Mouse (Mus musculus): Measurements from ENCODE around the gene Bet1l. TPM values are rescaled to one million over a fixed set of nuclear protein-coding genes. Genes with fewer than 3 reads are reported as not detected.

Gene Bet1l
- polyA plus RNA-seq, 1 experiment from 2014 or later = 33.3 TPM

Other genes starting within 250 kb of the Bet1l start
- gene Olfr61, start 228.6 kb downstream of the Bet1l start, polyA plus RNA-seq (2015; fragmentation: Nextera tagmentation; extraction: Ambion mirVana) = not detected in 2 replicates
- gene Olfr53, start 211.1 kb downstream of the Bet1l start, polyA plus RNA-seq (2015; fragmentation: Nextera tagmentation; extraction: Ambion mirVana) = not detected in 2 replicates
- gene Olfr539, start 197.6 kb downstream of the Bet1l start, polyA plus RNA-seq (2015; fragmentation: Nextera tagmentation; extraction: Ambion mirVana) = 0.03 TPM in 1 of 2 replicates, not detected in the other
- gene Olfr45, start 175.6 kb downstream of the Bet1l start, polyA plus RNA-seq (2015; fragmentation: Nextera tagmentation; extraction: Ambion mirVana) = not detected in 2 replicates
- not detected in 2 replicates for gene Olfr541, start 160.3 kb downstream of the Bet1l start, polyA plus RNA-seq (2015; fragmentation: Nextera tagmentation; extraction: Ambion mirVana)
- gene Cyp2e1, start 93.8 kb downstream of the Bet1l start, polyA plus RNA-seq (2015; fragmentation: Nextera tagmentation; extraction: Ambion mirVana) = not detected in 2 replicates
- 0.34 and 0.36 TPM in 2 replicates for gene Syce1, start 69.7 kb downstream of the Bet1l start, polyA plus RNA-seq (2015; fragmentation: Nextera tagmentation; extraction: Ambion mirVana)
- gene Zfp941, start 35.4 kb downstream of the Bet1l start, polyA plus RNA-seq (2015; fragmentation: Nextera tagmentation; extraction: Ambion mirVana) = 37.0 and 38.4 TPM in 2 replicates
- gene Urah, start 22.6 kb downstream of the Bet1l start, polyA plus RNA-seq (2015; fragmentation: Nextera tagmentation; extraction: Ambion mirVana) = not detected in 2 replicates
- gene Scgb1c1, start 12.0 kb downstream of the Bet1l start, polyA plus RNA-seq (2015; fragmentation: Nextera tagmentation; extraction: Ambion mirVana) = not detected in 2 replicates
- not detected in 2 replicates for gene Odf3, start 9.8 kb downstream of the Bet1l start, polyA plus RNA-seq (2015; fragmentation: Nextera tagmentation; extraction: Ambion mirVana)
- gene Gm45785, start 1.2 kb downstream of the Bet1l start, polyA plus RNA-seq (2015; fragmentation: Nextera tagmentation; extraction: Ambion mirVana) = 0.39 TPM in 1 of 2 replicates, not detected in the other
- 107 TPM in 2 replicates for gene Ric8a, start 620 bp downstream of the Bet1l start, polyA plus RNA-seq (2015; fragmentation: Nextera tagmentation; extraction: Ambion mirVana)
- 260 and 268 TPM in 2 replicates for gene Psmd13, start 24.4 kb upstream of the Bet1l start, polyA plus RNA-seq (2015; fragmentation: Nextera tagmentation; extraction: Ambion mirVana)
- 49.1 and 58.2 TPM in 2 replicates for gene Sirt3, start 24.7 kb upstream of the Bet1l start, polyA plus RNA-seq (2015; fragmentation: Nextera tagmentation; extraction: Ambion mirVana)
- gene Cox8b, start 42.9 kb upstream of the Bet1l start, polyA plus RNA-seq (2015; fragmentation: Nextera tagmentation; extraction: Ambion mirVana) = not detected in 2 replicates
- gene Nlrp6, start 63.3 kb upstream of the Bet1l start, polyA plus RNA-seq (2015; fragmentation: Nextera tagmentation; extraction: Ambion mirVana) = 0.58 and 0.81 TPM in 2 replicates
- 5.4 and 6.3 TPM in 2 replicates for gene Pgghg, start 83.8 kb upstream of the Bet1l start, polyA plus RNA-seq (2015; fragmentation: Nextera tagmentation; extraction: Ambion mirVana)
- gene Ifitm5, start 92.7 kb upstream of the Bet1l start, polyA plus RNA-seq (2015; fragmentation: Nextera tagmentation; extraction: Ambion mirVana) = 0.29 and 1.3 TPM in 2 replicates
- gene Gm45717, start 98.4 kb upstream of the Bet1l start, polyA plus RNA-seq (2015; fragmentation: Nextera tagmentation; extraction: Ambion mirVana) = not detected in 2 replicates
- 118 and 129 TPM in 2 replicates for gene Ifitm2, start 98.4 kb upstream of the Bet1l start, polyA plus RNA-seq (2015; fragmentation: Nextera tagmentation; extraction: Ambion mirVana)
- 9.0 and 11.1 TPM in 2 replicates for gene Ifitm1, start 109.6 kb upstream of the Bet1l start, polyA plus RNA-seq (2015; fragmentation: Nextera tagmentation; extraction: Ambion mirVana)
- gene Ifitm3, start 153.2 kb upstream of the Bet1l start, polyA plus RNA-seq (2015; fragmentation: Nextera tagmentation; extraction: Ambion mirVana) = 28.2 and 37.3 TPM in 2 replicates
- gene Ifitm6, start 160.3 kb upstream of the Bet1l start, polyA plus RNA-seq (2015; fragmentation: Nextera tagmentation; extraction: Ambion mirVana) = 0.69 and 0.91 TPM in 2 replicates
- not detected in 2 replicates for gene Gm17387, start 171.6 kb upstream of the Bet1l start, polyA plus RNA-seq (2015; fragmentation: Nextera tagmentation; extraction: Ambion mirVana)
- gene B4galnt4, start 203.5 kb upstream of the Bet1l start, polyA plus RNA-seq (2015; fragmentation: Nextera tagmentation; extraction: Ambion mirVana) = 59.5 and 65.7 TPM in 2 replicates
- 0.06 TPM in 1 of 2 replicates, not detected in the other for gene Pkp3, start 220.6 kb upstream of the Bet1l start, polyA plus RNA-seq (2015; fragmentation: Nextera tagmentation; extraction: Ambion mirVana)
- 1.7 and 2.0 TPM in 2 replicates for gene Sigirr, start 243.0 kb upstream of the Bet1l start, polyA plus RNA-seq (2015; fragmentation: Nextera tagmentation; extraction: Ambion mirVana)